In genomic region chr9:71409925-71410324, GRCm38 (mm10) we compare ENCODE assay signal across 27 mouse cellular contexts.
DNase-seq lines count a peak whose midpoint lies in the region; ATAC-seq and TF ChIP-seq lines count a peak whose summit lies in the region.
"Had no signal": no experiment of that assay in that cellular context is flagged by ENCODE, and none has a peak within 500 bp of the region (broad histone marks: within the 10 kb centered on the region; RNA-seq: fewer than 3 reads in every experiment).

No protein-coding gene starts in this region.

- ATAC-seq in stomach, postnatal 0 days (ENCODE audit: low FRiP score, low TSS enrichment), result no peak
- ATAC-seq: forebrain, embryonic 14.5 days; hindbrain, embryonic 16.5 days; midbrain, embryonic 15.5 days had no signal

- no peaks in the 10 kb centered on the region for H3K4me1 ChIP-seq in testis, adult 2 months (ENCODE audit: control insufficient read depth, insufficient read depth, low read length)
- no peaks in the 10 kb centered on the region for H3K4me1 ChIP-seq in stomach, postnatal 0 days (replicated peaks; ENCODE audit: control insufficient read depth, insufficient read depth)
- H3K4me1 ChIP-seq: embryonic facial prominence, embryonic 12.5 days; liver, embryonic 15.5 days; midbrain, embryonic 15.5 days; stomach, embryonic 15.5 days had no signal

- TF ChIP-seq CTCF in left cerebral cortex, adult 2 months (IDR thresholded peaks at IDR 0.05), result peak; percentile 19
- TF ChIP-seq CTCF in testis, adult 2 months (IDR thresholded peaks at IDR 0.05; ENCODE audit: control insufficient read depth, insufficient read depth, insufficient replicate concordance, low read depth, low read length), result peak; percentile 51; the same call in 1 of the 2 replicates
- TF ChIP-seq CTCF in stomach, postnatal 0 days (IDR thresholded peaks at IDR 0.05; ENCODE audit: low read depth), result peak; percentile 28

- H3K9ac ChIP-seq in stomach, postnatal 0 days (ENCODE audit: low read length), result no peak overlapping the region
- H3K9ac ChIP-seq: embryonic facial prominence, embryonic 12.5 days; liver, embryonic 15.5 days; midbrain, embryonic 15.5 days; neural tube, embryonic 15.5 days; stomach, embryonic 15.5 days had no signal

- H3K27me3 ChIP-seq in testis, adult 2 months (ENCODE audit: control insufficient read depth, insufficient read depth, low read length), result no peaks in the 10 kb centered on the region
- H3K27me3 ChIP-seq in stomach, postnatal 0 days (ENCODE audit: control insufficient read depth, insufficient read depth, low read length), result no peaks in the 10 kb centered on the region
- H3K27me3 ChIP-seq: embryonic facial prominence, embryonic 12.5 days; liver, embryonic 15.5 days; midbrain, embryonic 15.5 days; neural tube, embryonic 15.5 days; stomach, embryonic 15.5 days had no signal

- TF ChIP-seq POLR2A in testis, adult 2 months (IDR thresholded peaks at IDR 0.05; ENCODE audit: control insufficient read depth, low read depth, low read length), result no peak

- no peaks in the 10 kb centered on the region for H3K36me3 ChIP-seq in testis, adult 2 months (ENCODE audit: control insufficient read depth, insufficient read depth, low read length)
- H3K36me3 ChIP-seq in stomach, postnatal 0 days (ENCODE audit: control insufficient read depth, insufficient read depth, low read length), result no peaks in the 10 kb centered on the region
- H3K36me3 ChIP-seq: embryonic facial prominence, embryonic 12.5 days; liver, embryonic 15.5 days; midbrain, embryonic 15.5 days; neural tube, embryonic 15.5 days; stomach, embryonic 15.5 days had no signal

- H3K4me3 ChIP-seq in left cerebral cortex, adult 2 months, result no peak overlapping the region
- H3K4me3 ChIP-seq in testis, adult 2 months (ENCODE audit: control insufficient read depth, low read depth, low read length), result no peak overlapping the region
- H3K4me3 ChIP-seq in stomach, postnatal 0 days (ENCODE audit: low read depth, low read length), result no peak overlapping the region
- H3K4me3 ChIP-seq: embryonic facial prominence, embryonic 12.5 days; liver, embryonic 15.5 days; midbrain, embryonic 15.5 days; neural tube, embryonic 15.5 days; stomach, embryonic 15.5 days had no signal

- no peak overlapping the region for H3K27ac ChIP-seq in left cerebral cortex, adult 2 months
- H3K27ac ChIP-seq in testis, adult 2 months (ENCODE audit: control insufficient read depth, insufficient read depth, low read depth, low read length), result no peak overlapping the region
- H3K27ac ChIP-seq in stomach, postnatal 0 days (replicated peaks), result no peak overlapping the region
- H3K27ac ChIP-seq: embryonic facial prominence, embryonic 12.5 days; liver, embryonic 15.5 days; midbrain, embryonic 15.5 days; neural tube, embryonic 15.5 days; stomach, embryonic 15.5 days had no signal

- no peak overlapping the region for H3K4me2 ChIP-seq in stomach, postnatal 0 days (replicated peaks; ENCODE audit: low read depth)
- H3K4me2 ChIP-seq: embryonic facial prominence, embryonic 12.5 days; liver, embryonic 15.5 days; midbrain, embryonic 15.5 days; neural tube, embryonic 15.5 days; stomach, embryonic 15.5 days had no signal

- no peaks in the 10 kb centered on the region for H3K9me3 ChIP-seq in stomach, postnatal 0 days (ENCODE audit: control insufficient read depth, low read length)
- H3K9me3 ChIP-seq: liver, embryonic 15.5 days; midbrain, embryonic 15.5 days; neural tube, embryonic 15.5 days; stomach, embryonic 15.5 days had no signal

- no peak for TF ChIP-seq EP300 in stomach, postnatal 0 days (optimal IDR thresholded peaks at IDR 0.05)

- 96% methylated on average over 1 of the region's 1 CpGs for WGBS in stomach, postnatal 0 days

- DNase-seq in heart, adult 11 months, result peak; percentile 63
- no peak for DNase-seq in heart, postnatal 36 days
- DNase-seq in left cerebral cortex, adult 2 months (ENCODE audit: extremely low spot score in 1 of 2, low spot score in 2 of 2), result no peak
- DNase-seq in left cerebral cortex, postnatal 14 days (ENCODE audit: low spot score in 2 of 2), result no peak
- no peak for DNase-seq in testis, postnatal 10 days (ENCODE audit: low spot score)
- no peak for DNase-seq in stomach, postnatal 0 days (ENCODE audit: low spot score)
- DNase-seq in retina, embryonic 14.5 days (ENCODE audit: low spot score), result no peak
- DNase-seq: adrenal gland, postnatal 10 days; cerebellum, adult 11-12 months; cerebellum, adult 9-11 months; embryo, embryonic 11 days; gastrocnemius, postnatal 36 days; heart, postnatal 14 days; kidney, adult 9 months; kidney, postnatal 14 days; left cerebral cortex, postnatal 4 days; right cerebral cortex, adult 18-20 months; thymus, adult 2 months; thymus, postnatal 36 days had no signal

- intact Hi-C loops in heart, postnatal 36 days (cut with DNase I), result no loop called here
- intact Hi-C loops in left cerebral cortex, adult 2 months (cut with DNase I), result no loop called here
- intact Hi-C loops in left cerebral cortex, postnatal 14 days (cut with DNase I), result no loop called here
